Mouse (Mus musculus) kidney, embryonic 15.5 days (tissue): Measurements from ENCODE around the gene Tmcc2. TPM values are rescaled to one million over a fixed set of nuclear protein-coding genes. Genes with fewer than 3 reads are reported as not detected.

Experiments
- ATAC-seq: fragments of 200-750 bp; cut with Nextera tagmentation; replicated peaks from 2 replicates; pipeline ENCODE4 v1.8.0; 2017; ENCODE audit warnings: moderate TSS enrichment; ENCODE audit not compliant: low FRiP score
- H3K27ac ChIP-seq: fragments of 300-500 bp; sonication (generic); 2 replicates; pipeline ENCODE4 v1.5.1; 2015; ENCODE audit warnings: mild to moderate bottlenecking, inconsistent platforms
- H3K27me3 ChIP-seq: fragments of 300-500 bp; sonication (generic); 2 replicates; pipeline ENCODE4 v1.6.1; 2015; ENCODE audit warnings: inconsistent platforms
- H3K36me3 ChIP-seq: fragments of 300-500 bp; sonication (generic); 2 replicates; pipeline ENCODE4 v1.6.1; 2015; ENCODE audit warnings: inconsistent platforms
- H3K4me1 ChIP-seq: fragments of 300-500 bp; sonication (generic); 2 replicates; pipeline ENCODE4 v1.6.1; 2015; ENCODE audit warnings: inconsistent platforms
- H3K4me2 ChIP-seq: fragments of 300-500 bp; sonication (generic); 2 replicates; pipeline ENCODE4 v1.6.1; 2015; ENCODE audit warnings: moderate library complexity, mild to moderate bottlenecking, inconsistent platforms
- H3K4me3 ChIP-seq: fragments of 300-500 bp; sonication (generic); replicated peaks from 2 replicates; pipeline ENCODE4 v1.5.1; 2015; ENCODE audit warnings: mild to moderate bottlenecking, inconsistent platforms
- H3K9ac ChIP-seq: fragments of 300-500 bp; sonication (generic); 2 replicates; pipeline ENCODE4 v1.6.1; 2015; ENCODE audit warnings: mild to moderate bottlenecking, inconsistent platforms
- H3K9me3 ChIP-seq: fragments of 300-500 bp; sonication (generic); replicated peaks from 2 replicates; pipeline ENCODE4 v1.6.1; 2016; ENCODE audit warnings: inconsistent platforms
- WGBS: fragments of 180-500 bp; shearing (Covaris S2); methylation state at CpG from one replicate; pipeline ENCODE4 v1.1.7; 2015; ENCODE audit warnings: mixed read lengths; 5-methylcytosine and 5-hydroxymethylcytosine counted together
- polyA plus RNA-seq: library from polyadenylated mRNA; unstranded; fragments of >200 nt; fragmentation: Nextera tagmentation; extraction: Ambion mirVana; gene quantifications from 2 replicates; pipeline ENCODE4 v1.2.1, GENCODE M21; 2015

The Tmcc2 gene
- polyA plus RNA-seq, 1 experiment from 2014 or later = 15.5 TPM

DNA sequence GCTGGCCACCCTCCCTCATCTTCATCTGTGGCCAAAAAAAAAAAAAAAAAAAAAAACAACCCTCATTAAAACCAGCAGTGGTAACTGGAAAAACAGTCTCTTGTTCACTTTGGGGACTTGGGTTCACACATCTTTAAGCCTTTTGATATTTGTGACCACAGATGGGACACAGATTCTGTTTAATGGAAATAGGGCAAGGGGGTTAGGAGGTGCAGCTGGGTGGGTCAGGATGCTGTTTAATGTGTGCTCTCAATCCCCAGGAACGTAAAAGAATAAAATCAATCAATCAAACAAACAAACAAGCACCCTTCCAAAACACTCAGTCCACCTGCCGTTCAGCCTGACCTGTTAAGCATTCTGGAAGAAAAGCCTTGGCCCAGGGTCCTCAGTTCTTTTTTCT is 57.9 kb downstream of the Tmcc2 start:
- H3K9ac ChIP-seq = no peak overlapping the region
- H3K27ac ChIP-seq = peak overlapping the region; percentile 83
- no peak overlapping the region for H3K4me3 ChIP-seq
- no peak overlapping the region for H3K4me2 ChIP-seq
- H3K4me1 ChIP-seq = peaks cover 51% of the 10 kb centered on the region
- 0 out of 2 replicates have a peak, but pooled peaks cover 6% of the 10 kb centered on the region for H3K27me3 ChIP-seq
- ATAC-seq = no peak
- peaks cover 8% of the 10 kb centered on the region for H3K36me3 ChIP-seq
- 7% methylated on average over 2 of the region's 2 CpGs for WGBS
- H3K9me3 ChIP-seq = no peaks in the 10 kb centered on the region

DNA sequence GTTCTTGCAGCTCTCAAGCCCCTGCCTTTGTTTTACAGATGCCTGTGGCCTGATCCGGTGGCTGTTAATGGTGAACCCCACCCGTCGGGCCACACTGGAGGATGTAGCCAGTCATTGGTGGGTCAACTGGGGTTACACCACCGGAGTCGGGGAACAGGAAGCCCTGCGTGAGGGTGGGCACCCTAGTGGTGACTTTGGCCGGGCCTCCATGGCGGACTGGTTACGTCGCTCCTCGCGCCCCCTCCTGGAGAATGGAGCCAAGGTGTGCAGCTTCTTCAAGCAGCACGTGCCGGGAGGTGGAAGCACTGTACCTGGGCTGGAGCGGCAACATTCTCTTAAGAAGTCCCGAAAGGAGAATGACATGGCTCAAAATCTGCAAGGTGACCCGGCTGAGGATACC is 59.8 kb downstream of the Tmcc2 start:
- H3K4me3 ChIP-seq = no peak overlapping the region
- H3K36me3 ChIP-seq = peaks cover 8% of the 10 kb centered on the region
- H3K27ac ChIP-seq = no peak overlapping the region
- H3K9me3 ChIP-seq = no peaks in the 10 kb centered on the region
- peaks cover 53% of the 10 kb centered on the region for H3K4me1 ChIP-seq
- no peak overlapping the region for H3K9ac ChIP-seq
- WGBS = 91% methylated on average over 17 of the region's 17 CpGs
- no peak overlapping the region for H3K4me2 ChIP-seq
- H3K27me3 ChIP-seq = 0 out of 2 replicates have a peak, but pooled peaks cover 6% of the 10 kb centered on the region
- ATAC-seq = no peak

DNA sequence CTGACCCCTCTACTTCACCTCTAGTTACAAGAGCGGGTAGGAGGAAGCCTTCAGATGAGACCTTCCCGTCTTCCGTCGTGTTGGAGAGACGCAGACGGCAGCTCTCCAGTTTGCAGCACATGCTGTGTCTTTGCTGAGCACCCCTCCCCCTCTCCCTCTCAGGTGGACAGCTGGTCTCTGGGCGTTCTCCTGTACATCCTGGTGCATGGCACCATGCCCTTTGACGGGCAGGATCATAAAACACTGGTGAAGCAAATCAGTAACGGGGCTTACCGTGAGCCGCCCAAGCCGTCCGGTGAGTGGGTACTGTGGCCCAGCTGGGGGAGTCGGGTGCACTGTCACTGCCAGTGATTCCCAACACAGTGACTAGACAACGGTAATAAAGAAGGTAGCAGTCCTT is 60.7 kb downstream of the Tmcc2 start:
- no peak overlapping the region for H3K4me2 ChIP-seq
- no peak overlapping the region for H3K4me3 ChIP-seq
- peaks cover 8% of the 10 kb centered on the region for H3K36me3 ChIP-seq
- WGBS = 58% methylated on average over 15 of the region's 15 CpGs
- ATAC-seq = no peak
- H3K4me1 ChIP-seq = peaks cover 52% of the 10 kb centered on the region
- H3K9ac ChIP-seq = no peak overlapping the region
- H3K9me3 ChIP-seq = no peaks in the 10 kb centered on the region
- H3K27ac ChIP-seq = no peak overlapping the region
- H3K27me3 ChIP-seq = 0 out of 2 replicates have a peak, but pooled peaks cover 6% of the 10 kb centered on the region

DNA sequence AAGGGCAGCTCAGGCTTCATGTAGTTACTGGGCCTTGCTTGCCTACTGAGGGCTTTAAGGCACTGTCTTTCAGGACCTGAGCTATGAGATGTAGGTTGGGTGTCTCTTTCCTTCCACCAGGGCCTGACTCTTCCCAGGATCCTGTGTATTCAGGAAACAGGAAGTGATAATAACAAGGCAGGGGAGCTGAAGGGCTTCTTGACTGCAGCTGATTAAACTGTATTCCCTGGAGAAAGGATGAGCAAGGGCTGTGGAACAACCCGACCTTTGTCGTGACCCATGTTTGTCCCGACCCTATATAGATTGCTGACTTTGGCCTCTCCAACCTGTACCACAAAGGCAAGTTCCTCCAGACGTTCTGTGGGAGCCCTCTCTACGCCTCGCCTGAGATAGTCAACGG is 61.4 kb downstream of the Tmcc2 start:
- WGBS = 87% methylated on average over 7 of the region's 7 CpGs
- Histone ChIP-seq H3K36me3 (peaks cover 8% of the 10 kb centered on the region), H3K4me3 (no peak overlapping the region), H3K9me3 (no peaks in the 10 kb centered on the region), H3K27ac (no peak overlapping the region), H3K4me1 (peaks cover 45% of the 10 kb centered on the region), H3K4me2 (no peak overlapping the region), H3K27me3 (0 out of 2 replicates have a peak, but pooled peaks cover 6% of the 10 kb centered on the region), H3K9ac (no peak overlapping the region)
- ATAC-seq = no peak

DNA sequence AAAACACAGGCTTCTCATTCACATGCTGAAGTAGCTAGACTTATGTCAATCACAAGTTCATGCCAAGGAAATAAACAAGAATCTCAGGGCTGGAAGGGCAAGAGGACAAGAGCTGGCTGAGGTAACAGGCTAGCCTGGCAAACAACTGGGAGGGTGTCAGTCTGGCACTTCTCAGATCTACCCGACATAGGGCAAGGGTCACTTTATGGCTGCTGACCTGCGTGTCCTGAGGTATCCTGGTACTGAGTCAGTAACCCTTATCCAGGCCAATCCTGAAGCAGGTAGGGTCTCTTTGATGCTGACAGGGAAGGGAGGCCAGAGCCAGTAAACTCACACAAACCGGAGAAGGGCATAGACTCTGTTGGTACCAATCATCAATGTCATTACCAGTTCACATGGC is 62.5 kb downstream of the Tmcc2 start:
- Histone ChIP-seq H3K4me2 (no peak overlapping the region), H3K9me3 (no peaks in the 10 kb centered on the region), H3K4me3 (no peak overlapping the region), H3K27ac (no peak overlapping the region), H3K36me3 (peaks cover 8% of the 10 kb centered on the region), H3K9ac (no peak overlapping the region), H3K4me1 (peaks cover 35% of the 10 kb centered on the region), H3K27me3 (0 out of 2 replicates have a peak, but pooled peaks cover 6% of the 10 kb centered on the region)
- ATAC-seq = no peak
- 39% methylated on average over 3 of the region's 3 CpGs for WGBS

DNA sequence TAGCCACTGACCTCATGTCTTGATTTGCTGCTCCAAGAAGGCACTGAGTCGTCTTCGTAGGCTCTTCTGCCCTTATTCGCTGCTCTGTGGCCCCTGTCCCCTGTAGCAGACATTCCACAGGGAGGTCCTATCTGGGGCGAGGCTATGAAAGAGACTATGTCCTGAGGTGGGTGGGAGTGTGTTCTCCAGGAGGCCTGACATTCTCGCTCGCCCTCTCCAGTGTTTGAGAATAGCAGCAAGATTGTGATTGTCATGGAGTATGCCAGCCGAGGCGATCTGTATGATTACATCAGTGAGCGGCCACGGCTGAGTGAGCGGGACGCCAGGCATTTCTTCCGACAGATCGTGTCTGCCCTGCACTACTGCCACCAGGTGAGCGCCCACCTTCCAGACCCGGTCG is 63.6 kb downstream of the Tmcc2 start:
- no peak overlapping the region for H3K9ac ChIP-seq

DNA sequence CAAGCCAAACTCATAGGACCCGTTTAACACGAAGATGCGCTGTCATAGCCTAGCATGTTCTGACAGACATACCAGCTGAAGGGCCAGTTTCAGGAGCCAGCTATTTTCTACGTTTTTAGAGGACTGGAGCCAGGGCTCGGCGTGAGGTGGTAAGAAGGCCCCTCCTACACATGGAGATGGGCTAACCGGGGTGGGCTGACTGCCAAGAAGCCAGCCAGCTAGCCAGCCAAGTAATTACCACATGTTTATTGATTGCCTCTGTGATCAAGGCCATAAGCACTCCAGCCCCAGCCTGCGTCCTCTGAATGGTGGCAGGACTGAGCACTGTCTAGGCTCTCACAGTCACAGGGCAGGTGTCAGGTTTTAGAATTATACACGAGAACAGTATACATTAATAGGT is 64.3 kb downstream of the Tmcc2 start:
- Histone ChIP-seq H3K9ac (no peak overlapping the region), H3K27me3 (0 out of 2 replicates have a peak, but pooled peaks cover 4% of the 10 kb centered on the region), H3K4me3 (no peak overlapping the region), H3K4me2 (no peak overlapping the region), H3K36me3 (peaks cover 8% of the 10 kb centered on the region), H3K27ac (0 out of 2 replicates have a peak overlapping the region, but pooled peaks have one; percentile 7), H3K4me1 (peaks cover 37% of the 10 kb centered on the region), H3K9me3 (no peaks in the 10 kb centered on the region)
- 42% methylated on average over 9 of the region's 9 CpGs for WGBS
- peak; percentile 29 for ATAC-seq

More for the DNA sequence above, 63.6 kb downstream of the Tmcc2 start:
- ATAC-seq = 0 out of 2 replicates have a peak, but pooled peaks have one; percentile 9
- Histone ChIP-seq H3K4me2 (no peak overlapping the region), H3K36me3 (peaks cover 8% of the 10 kb centered on the region), H3K4me1 (peaks cover 34% of the 10 kb centered on the region), H3K9me3 (no peaks in the 10 kb centered on the region), H3K4me3 (no peak overlapping the region), H3K27me3 (0 out of 2 replicates have a peak, but pooled peaks cover 6% of the 10 kb centered on the region), H3K27ac (no peak overlapping the region)
- 72% methylated on average over 17 of the region's 17 CpGs for WGBS

DNA sequence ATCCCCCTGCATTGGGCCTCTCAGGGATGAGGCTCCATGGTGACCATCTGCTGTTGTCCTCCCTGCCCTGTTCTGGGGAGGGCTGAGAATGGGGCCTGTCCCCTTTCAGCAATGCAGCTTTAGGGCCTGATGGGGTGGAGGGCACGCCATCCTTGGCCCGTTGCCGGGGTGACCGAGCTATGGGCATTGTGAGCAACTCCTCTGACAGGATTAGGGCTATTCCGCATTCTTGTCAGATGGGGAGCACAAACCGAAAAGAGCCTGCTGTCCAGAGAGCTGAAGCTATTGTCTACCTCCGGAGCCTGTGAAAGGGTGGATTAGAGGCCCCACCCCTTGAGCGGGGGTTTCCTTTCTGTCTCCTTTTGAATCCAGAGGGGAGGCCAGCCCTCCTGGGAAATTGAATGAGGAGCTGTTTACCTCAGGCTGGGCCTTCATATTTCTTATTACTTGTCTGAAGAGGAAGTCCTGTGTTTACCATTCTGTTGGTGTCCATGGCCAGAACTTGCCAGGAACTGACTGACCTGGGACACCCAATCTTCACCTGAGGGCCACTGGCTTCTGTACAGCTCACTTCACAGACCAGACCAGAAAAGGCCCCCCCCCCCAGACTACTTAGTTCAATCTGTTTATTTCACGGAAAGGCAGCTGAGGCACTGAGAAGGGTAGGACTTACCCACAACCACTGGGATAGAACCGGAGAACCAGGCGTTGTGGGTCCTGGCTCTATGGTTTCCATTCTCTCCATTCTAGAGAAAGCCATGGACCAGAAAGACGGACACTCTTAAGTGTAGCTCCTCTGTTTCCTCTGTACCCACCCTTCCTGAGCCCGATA is 68.2 kb downstream of the Tmcc2 start:
- no peak overlapping the region for H3K9ac ChIP-seq
- H3K4me3 ChIP-seq = no peak overlapping the region
- peak overlapping the region; percentile 54; the same call in 1 of the 2 replicates for H3K27ac ChIP-seq
- no peaks in the 10 kb centered on the region for H3K36me3 ChIP-seq
- H3K4me1 ChIP-seq = peaks cover 56% of the 10 kb centered on the region
- H3K4me2 ChIP-seq = peak overlapping the region; percentile 29; the same call in 1 of the 2 replicates
- peak; percentile 43 for ATAC-seq
- no peaks in the 10 kb centered on the region for H3K27me3 ChIP-seq
- 38% methylated on average over 13 of the region's 13 CpGs for WGBS
- no peaks in the 10 kb centered on the region for H3K9me3 ChIP-seq

DNA sequence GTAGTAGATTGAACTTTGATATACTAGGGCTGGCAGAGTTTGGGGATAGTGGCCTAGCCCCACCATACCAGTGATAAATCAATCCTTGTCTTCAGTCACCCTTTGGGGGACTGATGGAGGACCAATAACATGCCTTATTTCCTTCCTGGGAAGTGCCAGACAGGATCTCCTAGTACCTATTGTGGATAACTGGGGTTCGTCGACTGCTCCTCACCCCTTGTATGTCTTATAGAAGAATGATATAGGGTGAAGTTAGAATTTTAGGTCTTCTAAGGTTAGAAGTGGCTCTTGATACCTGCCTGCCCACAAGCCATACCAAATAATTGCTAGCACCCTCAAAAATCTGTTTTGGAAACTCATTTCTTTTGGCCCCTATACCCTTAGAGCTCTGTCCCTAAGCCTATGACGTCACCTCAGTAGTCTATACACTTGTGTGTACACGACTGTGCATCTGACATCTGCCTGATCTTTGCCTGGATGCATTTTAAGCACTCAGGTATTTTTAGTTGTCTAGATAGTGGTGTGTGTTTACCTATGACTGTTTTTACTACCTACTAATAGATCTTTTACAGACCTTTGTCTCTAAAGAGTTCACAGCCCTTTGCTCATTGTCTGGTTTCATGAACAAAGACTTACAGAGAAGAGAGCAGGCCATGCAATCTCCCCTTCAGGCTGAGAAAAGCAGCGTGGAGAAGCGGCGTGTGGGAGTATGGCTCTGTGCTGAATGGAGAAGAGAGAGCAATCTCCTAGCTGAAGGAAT is 69.1 kb downstream of the Tmcc2 start:
- H3K27ac ChIP-seq = peak overlapping the region; percentile 54; the same call in 1 of the 2 replicates
- ATAC-seq = no peak
- peaks cover 3% of the 10 kb centered on the region; the same call in 1 of the 2 replicates for H3K27me3 ChIP-seq
- H3K4me3 ChIP-seq = no peak overlapping the region
- H3K4me2 ChIP-seq = no peak overlapping the region
- peaks cover 51% of the 10 kb centered on the region for H3K4me1 ChIP-seq
- no peaks in the 10 kb centered on the region for H3K9me3 ChIP-seq
- WGBS = 56% methylated on average over 7 of the region's 7 CpGs
- H3K9ac ChIP-seq = no peak overlapping the region
- H3K36me3 ChIP-seq = no peaks in the 10 kb centered on the region

DNA sequence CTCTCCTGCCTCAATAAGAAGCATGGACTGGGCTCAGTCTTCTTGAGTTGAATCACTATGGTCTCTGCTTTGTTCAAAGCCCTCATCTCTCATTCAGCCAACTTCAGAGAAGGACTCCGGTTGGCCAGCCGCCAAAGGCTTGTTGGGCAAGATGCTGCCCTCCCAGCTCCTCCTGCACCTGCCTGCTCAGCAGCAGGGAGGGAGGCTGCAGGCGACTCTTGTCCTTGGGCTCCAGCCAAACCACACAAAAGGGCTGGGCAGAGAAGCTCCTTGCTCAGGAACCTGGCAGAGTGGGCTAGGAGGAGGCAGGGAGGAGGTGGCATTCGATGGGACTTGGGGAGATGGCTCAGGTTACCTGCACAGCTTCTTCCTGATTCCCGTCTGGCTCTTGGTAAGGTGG is 71.8 kb downstream of the Tmcc2 start:
- Histone ChIP-seq H3K4me2 (no peak overlapping the region), H3K9me3 (no peaks in the 10 kb centered on the region), H3K27ac (peak overlapping the region; percentile 19; the same call in 1 of the 2 replicates), H3K4me3 (no peak overlapping the region), H3K9ac (no peak overlapping the region), H3K36me3 (no peaks in the 10 kb centered on the region), H3K27me3 (peaks cover 23% of the 10 kb centered on the region), H3K4me1 (peaks cover 47% of the 10 kb centered on the region)
- 59% methylated on average over 5 of the region's 5 CpGs for WGBS
- ATAC-seq = no peak

DNA sequence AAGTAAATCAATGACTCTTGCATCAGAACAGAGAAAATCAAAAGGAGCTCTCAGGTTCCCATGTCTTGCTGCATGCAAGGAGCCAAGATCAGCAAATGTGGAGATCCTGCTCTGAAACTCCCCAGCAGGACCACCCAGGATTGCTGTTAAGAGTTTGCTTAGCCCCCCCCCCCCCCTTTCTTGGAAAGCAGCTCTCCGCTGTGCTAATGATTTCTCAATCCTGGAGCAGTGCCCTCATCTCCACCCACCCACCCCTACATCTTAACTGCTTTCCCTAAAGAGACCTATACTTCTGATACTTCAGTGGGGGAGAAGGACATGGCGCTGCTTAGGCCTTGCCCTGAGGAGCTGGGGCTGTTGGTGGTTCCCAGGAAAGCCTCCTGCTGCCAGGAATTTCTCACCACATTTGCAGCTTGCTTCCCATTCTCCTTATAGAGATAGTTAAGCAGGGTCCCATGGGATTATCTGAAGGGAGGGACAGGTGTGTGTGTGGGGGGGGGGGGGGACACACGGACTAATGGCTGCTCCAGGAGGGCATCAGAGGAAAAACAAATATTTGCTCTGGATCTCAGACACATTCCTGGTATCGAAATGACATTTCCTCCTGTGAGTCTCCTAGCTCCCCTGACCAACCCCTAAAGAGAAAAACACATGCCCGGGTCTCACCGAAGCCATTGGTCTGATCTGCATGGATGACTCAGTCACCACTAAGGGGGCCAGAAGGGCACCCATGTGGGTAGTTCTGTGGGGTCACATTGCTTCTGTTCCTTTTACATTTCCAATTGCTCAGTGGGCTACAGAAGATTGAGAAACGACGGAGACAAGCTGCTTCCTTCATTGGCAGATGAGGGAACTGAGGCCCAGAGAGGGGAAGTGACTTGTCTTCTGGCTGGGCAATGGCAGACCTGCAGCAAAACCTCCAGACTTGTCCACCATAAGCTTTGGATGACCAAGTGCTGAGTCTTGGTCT is 72.9 kb downstream of the Tmcc2 start:
- no peak for ATAC-seq
- Histone ChIP-seq H3K27ac (no peak overlapping the region), H3K27me3 (peaks cover 26% of the 10 kb centered on the region), H3K9ac (no peak overlapping the region), H3K9me3 (no peaks in the 10 kb centered on the region), H3K36me3 (no peaks in the 10 kb centered on the region), H3K4me1 (peaks cover 46% of the 10 kb centered on the region), H3K4me3 (no peak overlapping the region), H3K4me2 (peak overlapping the region; percentile 1; the same call in 1 of the 2 replicates)
- 42% methylated on average over 8 of the region's 8 CpGs for WGBS
